Mouse (Mus musculus) ES-Bruce4 (cell line): Measurements from ENCODE around the gene Pik3r4. TPM values are rescaled to one million over a fixed set of nuclear protein-coding genes. Genes with fewer than 3 reads are reported as not detected.
"Not testable (repeated sequence)": the region's sequence is repeated elsewhere in the genome, so short reads cannot be mapped to it uniquely, and the experiment has no call there.

Source experiments
- H3K27ac ChIP-seq: 2 replicates; pipeline ENCODE4 v1.5.1; 2012; ENCODE audit warnings: low read length, inconsistent platforms; ENCODE audit not compliant: insufficient read depth
- H3K27me3 ChIP-seq: 2 replicates; pipeline ENCODE4 v1.6.1; 2012; ENCODE audit warnings: mild to moderate bottlenecking, low read length, inconsistent platforms; ENCODE audit not compliant: control insufficient read depth, poor library complexity, insufficient read depth, severe bottlenecking
- H3K36me3 ChIP-seq: 2 replicates; pipeline ENCODE4 v1.6.1; 2012; ENCODE audit warnings: inconsistent platforms, mild to moderate bottlenecking, low read length, moderate library complexity; ENCODE audit not compliant: control insufficient read depth, poor library complexity, insufficient read depth, severe bottlenecking
- H3K4me1 ChIP-seq: one replicate; pipeline ENCODE4 v1.8.1; 2011; ENCODE audit warnings: low read length; ENCODE audit not compliant: control insufficient read depth, insufficient read depth
- H3K4me3 ChIP-seq: 2 replicates; pipeline ENCODE4 v1.5.1; 2011; ENCODE audit warnings: low read depth, mild to moderate bottlenecking, low read length
- H3K9ac ChIP-seq: 2 replicates; pipeline ENCODE4 v1.6.1; 2012; ENCODE audit warnings: low read depth, mild to moderate bottlenecking, inconsistent platforms; ENCODE audit not compliant: poor library complexity, severe bottlenecking
- H3K9me3 ChIP-seq: replicated peaks from 2 replicates; pipeline ENCODE4 v1.6.1; 2012; ENCODE audit warnings: mild to moderate bottlenecking, low read length, inconsistent platforms; ENCODE audit not compliant: control insufficient read depth, poor library complexity, insufficient read depth, severe bottlenecking
- CTCF ChIP-seq: IDR thresholded peaks from one replicate; pipeline ENCODE4 v1.8.1; 2011; ENCODE audit warnings: low read depth, low read length
- EP300 ChIP-seq: IDR thresholded peaks from 2 replicates; pipeline ENCODE4 v1.6.1; 2011; ENCODE audit warnings: low read depth, low read length; ENCODE audit not compliant: insufficient read depth
- POLR2A ChIP-seq: IDR thresholded peaks from one replicate; pipeline ENCODE4 v1.8.1; 2011; ENCODE audit warnings: low read length; ENCODE audit not compliant: insufficient read depth
- polyA plus RNA-seq: library from polyadenylated mRNA; stranded (reverse); fragments of >200 nt; gene quantifications from 2 replicates; pipeline ENCODE4 v1.2.4, GENCODE M21; 2011; ENCODE audit warnings: low read depth; ENCODE audit not compliant: missing spikeins, insufficient read depth, insufficient read length

Pik3r4 gene
- polyA plus RNA-seq, 1 experiment: 31.9 TPM

DNA sequence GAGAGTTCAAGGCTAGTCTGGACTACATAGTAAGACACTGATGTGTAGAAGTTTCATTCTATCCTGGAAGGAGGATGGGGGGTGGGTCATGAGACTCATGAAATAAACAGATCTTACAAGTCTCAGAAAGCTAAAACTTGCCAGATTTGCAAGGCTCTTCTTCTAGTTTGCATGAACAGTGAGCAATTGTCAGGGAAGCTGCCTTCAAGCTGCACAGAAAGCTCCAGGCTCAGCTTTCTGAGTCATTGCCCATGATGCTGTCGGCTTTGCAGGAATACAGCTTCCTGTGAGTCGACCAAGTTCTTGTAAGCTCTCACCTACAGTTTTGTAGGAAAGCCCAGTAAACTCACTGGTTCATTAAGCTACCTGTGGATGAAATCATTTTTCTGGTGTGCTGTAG is 8.8 kb upstream of the Pik3r4 start:
- Histone ChIP-seq H3K9me3 (no peaks in the 10 kb centered on the region), H3K27me3 (no peaks in the 10 kb centered on the region), H3K4me1 (no peaks in the 10 kb centered on the region), H3K36me3 (no peaks in the 10 kb centered on the region), H3K9ac (no peak overlapping the region), H3K4me3 (no peak overlapping the region), H3K27ac (no peak overlapping the region)
- TF ChIP-seq POLR2A (no peak), CTCF (no peak), EP300 (no peak)

- H3K27ac ChIP-seq: peak overlapping the region; percentile 94
- not testable (repeated sequence) for H3K4me1 ChIP-seq, H3K9ac ChIP-seq, H3K4me3 ChIP-seq, H3K9me3 ChIP-seq, H3K27me3 ChIP-seq, H3K36me3 ChIP-seq
Observed at GRCm38 (mm10) chr9:105641377-105641776, 1.4 kb upstream of the Pik3r4 start.

DNA sequence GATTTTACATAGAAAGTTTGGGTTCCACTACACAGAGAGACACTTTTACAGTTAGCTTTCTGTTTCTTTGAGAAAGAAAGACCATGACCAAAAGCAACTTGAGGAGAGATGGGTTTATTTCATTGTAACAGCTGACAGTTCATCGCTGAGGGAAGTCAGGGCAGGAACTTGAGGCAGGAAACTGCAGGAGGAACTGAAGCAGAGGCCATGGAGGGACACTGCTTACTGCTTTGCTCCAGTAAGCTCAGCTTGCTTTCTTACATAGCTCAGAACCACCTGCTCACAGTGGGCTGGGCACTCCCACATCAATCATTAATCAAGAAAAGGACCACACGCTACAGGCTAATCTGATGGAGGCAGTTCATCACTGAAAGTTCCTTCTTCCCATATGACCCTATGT is 13.4 kb downstream of the Pik3r4 start:
- Histone ChIP-seq H3K4me3 (no peak overlapping the region), H3K36me3 (peaks cover 26% of the 10 kb centered on the region), H3K4me1 (no peaks in the 10 kb centered on the region), H3K27ac (no peak overlapping the region), H3K27me3 (no peaks in the 10 kb centered on the region), H3K9me3 (no peaks in the 10 kb centered on the region), H3K9ac (no peak overlapping the region)
- TF ChIP-seq EP300 (no peak), CTCF (no peak), POLR2A (no peak)

GRCm38 (mm10) chr9:105658216-105658615 is 15.4 kb downstream of the Pik3r4 start:
- H3K4me1 ChIP-seq: no peaks in the 10 kb centered on the region
- H3K27ac ChIP-seq: no peak overlapping the region
- no peak overlapping the region for H3K9ac ChIP-seq
- H3K4me3 ChIP-seq: no peak overlapping the region
- H3K36me3 ChIP-seq: peaks cover 30% of the 10 kb centered on the region
- no peaks in the 10 kb centered on the region for H3K27me3 ChIP-seq
- no peaks in the 10 kb centered on the region for H3K9me3 ChIP-seq
- no peak for TF ChIP-seq CTCF
- no peak for TF ChIP-seq POLR2A
- no peak for TF ChIP-seq EP300

DNA sequence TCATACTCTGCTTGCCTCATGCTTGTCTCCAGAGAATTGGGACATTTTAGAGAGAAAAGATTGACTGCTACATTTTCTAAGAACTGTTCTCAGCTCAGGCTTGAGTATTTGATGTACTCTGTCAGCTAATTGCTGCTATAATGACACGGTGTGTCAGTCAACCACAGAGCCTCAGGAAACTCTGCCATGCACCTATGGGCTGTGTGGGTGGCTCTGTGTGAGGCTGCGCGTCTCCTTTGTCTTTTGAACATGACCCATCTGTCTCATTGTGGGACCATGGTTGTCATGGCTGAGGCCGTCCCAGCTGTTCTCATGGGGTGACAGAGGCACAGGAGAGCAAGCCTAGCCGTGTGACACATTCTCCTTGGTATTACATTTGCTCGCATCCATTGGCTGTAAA is 17.1 kb downstream of the Pik3r4 start:
- H3K4me3 ChIP-seq: no peak overlapping the region
- H3K9me3 ChIP-seq: no peaks in the 10 kb centered on the region
- H3K27ac ChIP-seq: no peak overlapping the region
- peaks cover 21% of the 10 kb centered on the region for H3K36me3 ChIP-seq
- no peak for TF ChIP-seq POLR2A
- TF ChIP-seq CTCF: no peak
- no peak for TF ChIP-seq EP300
- no peak overlapping the region for H3K9ac ChIP-seq
- no peaks in the 10 kb centered on the region for H3K27me3 ChIP-seq
- no peaks in the 10 kb centered on the region for H3K4me1 ChIP-seq

DNA sequence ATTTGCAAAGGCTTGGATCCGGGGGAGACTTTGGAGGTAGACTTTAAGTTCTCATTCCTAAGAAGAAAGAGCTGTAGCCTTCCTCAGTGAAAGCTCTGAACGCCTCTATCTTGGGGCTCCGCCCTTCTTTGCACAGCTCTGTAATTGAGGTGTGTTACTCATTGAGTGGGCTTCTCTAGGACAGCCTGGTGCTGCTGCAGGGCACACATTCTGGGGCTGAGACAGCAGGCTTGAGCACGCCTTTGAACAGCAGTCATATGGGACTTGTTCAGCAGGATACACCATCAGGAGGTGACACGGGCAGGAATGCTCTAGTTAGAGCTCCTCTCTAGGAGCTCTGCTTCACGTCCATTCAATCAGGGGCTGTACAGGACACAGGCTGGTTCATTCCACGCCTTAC is 22.5 kb downstream of the Pik3r4 start:
- H3K27ac ChIP-seq: no peak overlapping the region
- no peaks in the 10 kb centered on the region for H3K9me3 ChIP-seq
- peaks cover 27% of the 10 kb centered on the region for H3K36me3 ChIP-seq

More for the DNA sequence above, 22.5 kb downstream of the Pik3r4 start:
- TF ChIP-seq POLR2A: no peak
- no peak for TF ChIP-seq CTCF
- TF ChIP-seq EP300: no peak
- Histone ChIP-seq H3K9ac (no peak overlapping the region), H3K4me3 (no peak overlapping the region), H3K4me1 (no peaks in the 10 kb centered on the region), H3K27me3 (no peaks in the 10 kb centered on the region)
